Mouse (Mus musculus) cortical plate, adult 2 months (tissue): ENCODE data around the gene Mtm1. TPM values are rescaled to one million over a fixed set of nuclear protein-coding genes. Genes with fewer than 3 reads are reported as not detected.

Experiments used
- H3K27ac ChIP-seq: fragments of 200-500 bp; 2 replicates; pipeline ENCODE4 v1.5.1; 2012; ENCODE audit warnings: low read length, control low read depth, inconsistent platforms; ENCODE audit not compliant: insufficient read depth
- H3K4me1 ChIP-seq: fragments of 200-500 bp; 2 replicates; pipeline ENCODE4 v1.6.1; 2011; ENCODE audit warnings: low read length; ENCODE audit not compliant: control insufficient read depth, insufficient read depth
- H3K4me3 ChIP-seq: fragments of 200-500 bp; 2 replicates; pipeline ENCODE4 v1.5.1; 2011; ENCODE audit warnings: mild to moderate bottlenecking, low read length, control low read depth; ENCODE audit not compliant: insufficient read depth
- CTCF ChIP-seq: fragments of 200-500 bp; IDR thresholded peaks from 2 replicates; pipeline ENCODE4 v1.5.1; 2011; ENCODE audit warnings: mild to moderate bottlenecking, control low read depth, low read length; ENCODE audit not compliant: insufficient read depth; ENCODE audit errors: extremely low read depth
- POLR2A ChIP-seq: fragments of 200-500 bp; IDR thresholded peaks from 2 replicates; pipeline ENCODE4 v1.6.1; 2011; ENCODE audit warnings: mild to moderate bottlenecking, low read length, control low read depth; ENCODE audit not compliant: insufficient read depth; ENCODE audit errors: extremely low read depth
- polyA plus RNA-seq: library from polyadenylated mRNA; depleted of rRNA; stranded (reverse); fragments of >200 nt; gene quantifications from 2 replicates; pipeline ENCODE4 v1.2.3, GENCODE M21; 2012; rRNA removed

Mtm1 gene
- polyA plus RNA-seq: 6.0 and 6.5 TPM in 2 replicates

- TF ChIP-seq POLR2A (no peak), CTCF (no peak)
- Histone ChIP-seq H3K4me1 (no peaks in the 10 kb centered on the region), H3K4me3 (no peak within 1 kb of the TSS), H3K27ac (no peak within 1 kb of the TSS)
Observed at GRCm38 (mm10) chrX:71210467-71210866, at the start of gene Mtm1. Gene Mtm1, plus strand, starts transcription at chrX:71210767.

GRCm38 (mm10) chrX:71181526-71181925 is 29.0 kb upstream of the Mtm1 start:
- Histone ChIP-seq H3K4me3 (no peak overlapping the region), H3K4me1 (no peaks in the 10 kb centered on the region), H3K27ac (no peak overlapping the region)
- TF ChIP-seq POLR2A (no peak), CTCF (no peak)

- H3K4me3 ChIP-seq: no peak overlapping the region
- H3K27ac ChIP-seq: no peak overlapping the region
- H3K4me1 ChIP-seq: no peaks in the 10 kb centered on the region
- no peak for TF ChIP-seq POLR2A
- no peak for TF ChIP-seq CTCF
Observed at GRCm38 (mm10) chrX:71183671-71184070, 26.9 kb upstream of the Mtm1 start.

- Histone ChIP-seq H3K4me3 (no peak overlapping the region), H3K27ac (no peak overlapping the region), H3K4me1 (no peaks in the 10 kb centered on the region)
- TF ChIP-seq POLR2A (no peak), CTCF (no peak)
Observed at GRCm38 (mm10) chrX:71186396-71186795, 24.2 kb upstream of the Mtm1 start.

- no peak overlapping the region for H3K27ac ChIP-seq
- no peak overlapping the region for H3K4me3 ChIP-seq
- TF ChIP-seq POLR2A: no peak
- no peaks in the 10 kb centered on the region for H3K4me1 ChIP-seq
Observed at GRCm38 (mm10) chrX:71204776-71205175, 5.8 kb upstream of the Mtm1 start.

GRCm38 (mm10) chrX:71205821-71206542 is 4.6 kb upstream of the Mtm1 start:
- Histone ChIP-seq H3K4me3 (no peak overlapping the region), H3K27ac (no peak overlapping the region), H3K4me1 (no peaks in the 10 kb centered on the region)
- no peak for TF ChIP-seq POLR2A
- no peak for TF ChIP-seq CTCF

GRCm38 (mm10) chrX:71206595-71206994 is 4.0 kb upstream of the Mtm1 start:
- H3K4me1 ChIP-seq: no peaks in the 10 kb centered on the region
- TF ChIP-seq CTCF: no peak
- no peak for TF ChIP-seq POLR2A
- H3K27ac ChIP-seq: no peak overlapping the region
- H3K4me3 ChIP-seq: no peak overlapping the region

- H3K27ac ChIP-seq: no peak overlapping the region
- H3K4me3 ChIP-seq: no peak overlapping the region
- H3K4me1 ChIP-seq: no peaks in the 10 kb centered on the region; the same call in 1 of the 2 replicates
- TF ChIP-seq POLR2A (no peak), CTCF (no peak)
Observed at GRCm38 (mm10) chrX:71212911-71213310, 2.3 kb downstream of the Mtm1 start.

GRCm38 (mm10) chrX:71214441-71215112 is 4.0 kb downstream of the Mtm1 start:
- Histone ChIP-seq H3K4me1 (no peaks in the 10 kb centered on the region; the same call in 1 of the 2 replicates), H3K4me3 (peak overlapping the region; percentile 78), H3K27ac (no peak overlapping the region)
- TF ChIP-seq CTCF (no peak), POLR2A (no peak)
